Mouse (Mus musculus): Measurements from ENCODE around the gene Sfxn2.
A peak's percentile ranks its signal among the peaks of the same experiment; 100 is the strongest.

Gene Sfxn2

DNA sequence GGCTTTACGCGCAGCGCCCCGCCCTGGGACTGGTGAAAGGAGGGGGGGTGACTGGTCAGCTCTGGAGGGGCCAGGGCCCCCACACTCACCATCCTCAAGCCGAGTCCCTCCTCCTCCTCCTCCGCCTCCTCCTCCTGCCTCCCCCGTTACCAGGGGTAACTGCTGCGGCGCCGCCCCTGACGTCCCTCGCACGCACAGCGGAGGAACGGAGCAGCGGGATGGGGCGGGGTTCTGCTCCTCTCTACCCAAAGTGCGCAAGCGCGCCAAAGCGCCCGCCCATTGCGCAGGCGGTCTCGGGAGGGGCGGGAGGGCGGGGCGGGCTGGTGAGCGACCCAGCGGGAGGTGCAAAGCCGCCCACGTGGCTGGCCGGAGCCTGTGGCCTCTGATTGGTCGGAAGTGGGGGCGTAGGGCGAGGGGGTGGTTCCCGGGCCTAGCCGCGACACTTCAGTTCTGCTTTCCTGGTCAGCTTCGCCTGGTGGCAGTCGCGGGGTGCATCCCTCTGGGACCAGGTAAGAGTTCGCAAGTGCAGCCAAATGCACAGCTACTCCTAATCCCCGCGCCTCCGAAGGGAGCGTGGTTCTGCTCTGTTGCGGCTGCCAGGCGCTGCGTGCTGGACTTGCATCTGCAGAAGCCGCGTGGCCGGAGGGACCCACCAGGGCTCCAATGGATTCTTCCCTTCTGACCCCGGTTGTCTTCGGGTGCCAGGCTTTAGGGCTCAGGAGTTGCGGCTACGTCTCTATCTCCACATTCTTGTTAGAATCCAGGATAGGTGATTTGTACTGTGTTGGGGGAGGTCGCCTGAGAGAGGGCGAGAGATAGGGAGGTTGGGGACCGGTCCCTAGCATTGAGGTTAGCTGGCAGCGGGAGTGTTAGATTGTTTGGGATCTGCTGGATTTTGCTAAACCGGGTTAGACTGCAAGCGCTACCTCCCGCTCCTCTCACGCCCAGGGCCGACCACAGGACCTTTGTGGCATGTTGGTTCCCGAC lies at the start of gene Sfxn2, which contains the start of gene Arl3:
TSS of gene Sfxn2 (plus strand) at position 415 of the 987 bp plus-strand sequence.
TSS of gene Arl3 (minus strand) at position 248 of the 987 bp plus-strand sequence.
- DNase-seq (ENCODE audit: low read depth, low spot score), result peak; percentile 98

DNA sequence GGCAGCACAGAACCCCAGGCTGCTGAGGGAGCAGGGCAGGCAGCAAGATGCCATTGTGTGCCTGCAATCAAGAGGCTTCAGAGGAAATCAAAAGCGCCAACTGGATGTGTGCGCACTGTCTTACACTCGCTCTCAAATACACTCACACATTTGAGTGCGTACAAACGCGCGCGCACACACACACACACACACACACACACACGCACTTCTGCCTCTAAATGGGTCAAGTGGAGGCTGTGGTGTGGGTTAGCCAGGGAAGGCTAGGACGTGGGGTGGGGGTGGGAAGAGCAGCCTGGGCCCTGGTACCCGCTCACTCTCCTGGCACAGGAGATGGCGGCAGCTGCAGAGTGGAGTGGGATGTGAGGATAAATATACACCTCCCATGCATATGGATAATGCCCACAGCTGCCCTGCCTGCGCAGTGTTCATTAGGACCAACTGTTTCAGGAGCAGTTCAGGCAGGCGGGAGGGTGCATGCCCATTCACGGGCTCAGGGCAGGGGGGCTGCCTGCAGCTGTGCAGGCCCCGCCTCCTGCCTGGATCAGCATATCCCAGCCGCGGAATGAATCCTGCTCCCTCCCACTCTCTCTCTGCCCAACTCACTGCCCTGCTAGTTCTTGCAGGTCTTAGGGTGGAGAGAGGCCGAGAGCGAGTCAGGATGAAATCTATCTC lies 49.5 kb upstream of the Sfxn2 start:
- DNase-seq (ENCODE audit: low read depth, low spot score), result no peak

DNA sequence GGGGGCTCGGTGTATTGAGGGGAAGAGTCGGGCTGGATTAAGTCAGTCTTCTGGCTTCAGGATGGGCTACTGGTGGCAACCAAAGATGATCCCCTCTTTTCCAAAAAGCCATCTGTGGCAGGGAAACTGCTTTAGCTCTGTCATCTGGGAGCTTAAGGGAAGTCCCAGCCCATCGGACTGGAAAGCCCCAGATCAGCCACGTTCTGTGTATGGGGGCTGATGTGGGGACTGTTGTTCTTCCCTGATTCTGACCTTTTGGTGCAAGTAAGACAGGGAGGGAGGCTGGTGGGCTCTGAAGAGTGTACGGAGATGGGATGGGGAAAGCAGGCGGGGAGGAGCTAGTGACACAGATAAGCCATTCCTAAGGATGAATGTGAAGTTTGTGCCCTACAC lies 49.0 kb upstream of the Sfxn2 start:
- DNase-seq (ENCODE audit: low read depth, low spot score), result no peak

DNA sequence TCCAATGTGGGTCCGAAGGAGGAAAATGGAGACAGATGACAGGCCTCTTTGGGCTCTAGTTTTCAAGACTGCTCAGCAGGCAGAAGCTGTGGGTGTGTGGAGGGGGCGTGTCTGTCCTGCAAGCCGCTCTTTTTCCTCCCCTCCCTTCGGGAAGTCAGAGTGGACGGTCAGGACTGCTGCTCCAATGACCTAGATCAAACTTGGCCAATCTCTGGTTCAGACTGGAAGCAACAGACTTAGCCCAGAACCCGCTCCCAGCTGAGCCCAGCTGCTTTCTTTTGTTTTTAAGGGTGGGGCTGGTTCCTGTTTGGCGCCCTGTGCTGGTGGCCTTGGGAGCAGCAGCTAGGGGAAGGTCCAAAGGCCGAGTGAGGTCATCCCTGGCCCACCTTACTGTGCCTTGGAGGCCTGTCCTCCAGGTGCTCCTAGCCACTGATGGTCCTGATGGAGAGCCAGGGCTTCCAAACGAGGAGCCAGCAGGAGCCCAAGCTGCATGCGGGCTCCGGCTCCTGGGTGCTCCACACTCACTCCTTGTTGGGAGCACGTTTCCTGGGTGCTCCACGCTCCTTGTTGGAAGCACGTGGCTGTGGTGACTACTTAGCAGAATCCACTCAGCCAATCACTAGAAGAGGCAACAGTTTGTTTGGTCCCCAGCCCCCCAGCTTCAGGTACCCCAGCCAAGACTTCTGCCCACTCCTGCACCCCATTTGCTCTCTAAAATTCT lies 48.4 kb upstream of the Sfxn2 start:
- no peak for DNase-seq (ENCODE audit: low read depth, low spot score)

DNA sequence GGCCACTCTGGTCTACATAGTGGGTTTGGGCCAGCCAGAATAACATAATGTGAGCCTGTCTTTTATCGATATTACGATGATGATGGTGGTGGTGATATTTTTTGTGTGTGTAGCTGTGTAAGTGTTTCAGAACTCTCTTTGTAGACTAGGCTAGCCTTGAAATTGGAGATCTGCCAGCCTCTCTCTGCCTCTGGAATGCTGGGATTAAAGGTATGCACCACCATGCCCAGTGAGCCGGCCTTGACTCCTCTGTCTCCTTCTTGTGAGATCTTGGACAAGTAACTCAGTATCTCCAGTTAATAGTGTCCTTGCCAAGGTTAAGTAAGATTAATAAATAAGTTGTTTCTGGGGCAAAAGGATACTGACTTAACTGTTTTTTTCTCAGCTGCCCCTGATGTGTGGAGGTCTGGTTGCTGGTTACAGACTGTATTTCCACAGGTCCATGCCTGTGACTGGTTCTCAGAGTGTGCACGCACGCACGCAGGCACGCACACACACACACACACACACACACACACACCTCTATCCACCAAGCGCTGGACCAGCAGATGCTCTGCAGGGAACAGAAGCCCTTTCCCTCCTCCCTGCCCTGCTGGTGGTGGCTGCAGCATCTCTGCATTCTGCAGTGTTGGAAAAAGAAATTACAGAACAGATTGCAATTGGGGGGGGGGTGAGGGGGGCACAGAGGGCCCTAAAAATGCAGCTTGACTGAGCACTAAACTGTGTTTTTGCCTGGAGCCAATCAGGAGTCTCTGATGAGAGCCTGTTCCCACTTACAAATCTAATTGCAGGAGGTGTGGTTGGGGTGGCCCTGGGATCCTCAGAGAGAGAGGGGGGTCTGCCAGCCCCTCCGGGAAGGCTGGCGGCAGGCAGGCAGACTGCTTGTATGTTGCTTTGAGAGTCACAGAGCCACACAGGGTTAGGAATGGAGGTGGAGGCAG lies 47.2 kb upstream of the Sfxn2 start:
- no peak for DNase-seq (ENCODE audit: low read depth, low spot score)

DNA sequence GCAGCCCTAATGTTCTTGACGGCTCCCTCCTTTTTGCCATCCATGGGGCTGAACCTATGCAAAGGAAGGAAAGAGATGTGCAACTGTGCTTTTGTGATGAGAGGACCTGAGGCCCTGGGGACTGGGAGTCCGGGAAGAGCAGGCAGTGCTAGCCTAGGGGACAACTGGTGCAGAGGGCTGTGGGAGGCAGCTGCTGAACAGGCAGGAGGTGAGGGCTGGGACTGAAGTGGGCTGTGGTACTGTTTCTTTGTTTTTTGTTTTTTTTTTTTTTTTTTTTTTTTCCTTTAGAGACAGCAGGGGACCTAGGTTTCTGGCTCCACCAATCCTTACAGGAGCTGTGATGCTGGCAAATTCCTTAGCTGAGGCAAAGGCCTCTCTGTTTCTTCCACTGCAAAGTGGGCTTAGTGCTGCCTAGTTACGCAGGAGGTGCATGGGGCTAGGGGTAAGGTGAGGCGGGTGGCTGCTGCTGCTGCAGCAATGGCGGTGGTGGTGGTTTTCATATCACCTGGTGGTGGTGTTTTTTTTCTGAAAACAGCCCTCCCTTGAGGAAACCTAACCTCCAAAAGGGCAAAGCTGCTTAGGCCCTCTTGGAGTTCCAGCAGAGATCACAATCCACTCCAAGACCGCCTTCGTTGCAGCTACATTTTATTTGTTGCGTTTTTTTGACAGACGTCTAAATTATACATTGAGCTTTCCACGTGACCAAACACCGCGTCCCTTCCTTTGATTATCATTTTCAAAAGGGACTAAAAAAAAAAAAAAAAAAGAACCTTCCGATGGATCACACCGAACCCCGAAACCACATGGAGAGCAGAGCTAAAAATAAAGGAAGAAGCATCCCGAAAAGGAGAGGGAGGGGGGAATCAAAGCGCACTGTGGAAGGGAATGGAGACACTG lies 45.3 kb upstream of the Sfxn2 start:
- no peak for DNase-seq (ENCODE audit: low read depth, low spot score)

DNA sequence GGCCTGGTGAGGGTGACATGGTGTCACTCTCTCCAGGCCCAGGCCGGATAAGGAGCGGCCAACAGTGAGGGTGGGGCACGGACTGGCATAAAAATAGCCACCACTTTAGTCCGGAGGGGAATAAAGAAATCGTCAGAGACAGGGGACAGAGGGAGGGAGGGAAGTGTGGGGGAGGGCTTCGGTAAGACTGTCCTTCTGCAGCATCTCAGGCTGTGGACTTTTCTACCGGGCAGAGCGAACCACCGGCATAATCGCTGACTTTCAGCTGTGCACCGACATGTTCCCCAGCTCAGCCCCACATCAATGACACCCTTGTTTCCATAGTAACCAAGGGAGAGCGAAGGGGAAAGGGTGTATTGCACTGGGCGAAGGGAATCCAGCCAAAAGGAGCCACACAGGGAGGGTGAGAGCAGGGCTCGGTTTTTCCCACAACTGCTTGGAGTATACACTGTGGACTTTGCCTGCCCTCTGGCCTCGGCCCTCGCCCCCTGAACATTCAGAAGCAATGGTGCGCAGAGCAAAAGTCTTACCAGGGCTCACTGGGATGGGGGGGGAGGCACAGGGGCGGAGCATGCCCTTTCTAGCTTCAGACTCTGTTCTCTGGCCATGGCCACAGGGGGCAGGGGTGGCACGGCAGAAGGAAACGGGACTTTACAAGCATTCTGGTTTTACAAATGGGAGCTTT lies 44.5 kb upstream of the Sfxn2 start:
- DNase-seq (ENCODE audit: low read depth, low spot score), result no peak

DNA sequence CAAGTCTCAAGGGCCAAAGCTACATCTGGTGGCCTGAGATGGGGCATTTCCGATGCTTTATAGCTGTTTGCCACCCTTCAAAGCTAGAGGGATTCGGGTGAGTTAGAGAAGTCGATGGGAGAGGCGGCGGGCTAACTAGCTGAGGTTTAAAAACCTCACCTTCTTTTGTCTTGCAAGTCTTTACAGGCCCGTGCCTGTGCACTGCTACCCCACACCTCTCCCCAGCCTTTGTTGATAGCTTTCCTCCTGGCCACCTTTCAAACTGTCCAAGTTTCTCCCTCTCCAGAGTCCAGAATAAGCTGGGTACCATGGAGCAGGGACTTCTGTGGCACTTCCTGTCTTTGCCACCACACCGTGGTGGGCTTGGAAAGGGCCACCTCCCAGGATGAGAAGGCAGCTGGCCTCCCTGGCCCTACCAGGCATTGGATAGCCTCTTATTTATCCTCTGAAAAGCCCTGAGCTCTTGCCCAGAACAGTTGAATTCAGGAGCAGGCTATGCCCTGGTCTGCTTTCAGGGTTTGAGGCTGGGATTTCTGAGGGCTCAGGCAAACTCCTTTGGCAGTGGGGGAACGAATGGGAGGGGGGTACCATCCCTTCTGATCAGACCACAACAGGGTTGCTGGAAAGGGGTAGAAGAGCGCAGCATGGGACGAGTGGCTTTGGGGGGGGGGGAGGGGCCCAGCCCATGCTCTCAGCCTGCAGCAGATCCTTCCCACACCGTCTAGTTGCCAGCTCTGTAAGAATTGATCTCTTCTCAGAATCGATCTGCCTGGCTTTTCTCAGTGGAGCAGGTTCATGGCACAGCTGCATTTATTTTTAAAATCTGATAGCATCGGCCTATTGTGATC lies 43.3 kb upstream of the Sfxn2 start:
- peak; percentile 41 for DNase-seq (ENCODE audit: low read depth, low spot score)

DNA sequence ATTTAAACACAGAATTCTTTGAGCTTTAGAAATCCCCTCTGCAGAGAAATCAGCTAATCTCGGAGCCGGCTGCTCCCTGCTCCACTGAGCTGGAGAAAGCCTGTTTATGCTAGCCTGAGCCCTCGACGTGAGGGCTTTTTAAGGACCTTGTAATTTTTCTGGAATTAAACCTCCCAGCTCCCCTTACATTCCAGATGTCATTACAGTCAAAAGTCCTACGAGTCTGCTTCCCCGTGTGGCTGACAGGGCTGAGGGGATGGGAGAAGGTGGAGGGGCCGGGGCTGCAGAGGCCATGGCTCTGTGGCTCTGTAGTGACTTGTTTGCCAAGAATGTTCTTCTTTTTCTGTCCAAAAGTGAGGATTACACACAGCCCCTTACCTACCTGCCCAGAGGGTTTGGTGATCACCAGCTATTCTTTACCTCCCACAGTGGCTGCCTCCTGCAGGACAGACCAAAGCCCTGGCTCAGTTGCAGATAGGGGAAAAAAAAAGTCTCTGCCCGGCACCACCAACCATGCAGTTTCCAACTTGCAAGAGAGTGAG lies 42.6 kb upstream of the Sfxn2 start:
- peak; percentile 71 for DNase-seq (ENCODE audit: low read depth, low spot score)

DNA sequence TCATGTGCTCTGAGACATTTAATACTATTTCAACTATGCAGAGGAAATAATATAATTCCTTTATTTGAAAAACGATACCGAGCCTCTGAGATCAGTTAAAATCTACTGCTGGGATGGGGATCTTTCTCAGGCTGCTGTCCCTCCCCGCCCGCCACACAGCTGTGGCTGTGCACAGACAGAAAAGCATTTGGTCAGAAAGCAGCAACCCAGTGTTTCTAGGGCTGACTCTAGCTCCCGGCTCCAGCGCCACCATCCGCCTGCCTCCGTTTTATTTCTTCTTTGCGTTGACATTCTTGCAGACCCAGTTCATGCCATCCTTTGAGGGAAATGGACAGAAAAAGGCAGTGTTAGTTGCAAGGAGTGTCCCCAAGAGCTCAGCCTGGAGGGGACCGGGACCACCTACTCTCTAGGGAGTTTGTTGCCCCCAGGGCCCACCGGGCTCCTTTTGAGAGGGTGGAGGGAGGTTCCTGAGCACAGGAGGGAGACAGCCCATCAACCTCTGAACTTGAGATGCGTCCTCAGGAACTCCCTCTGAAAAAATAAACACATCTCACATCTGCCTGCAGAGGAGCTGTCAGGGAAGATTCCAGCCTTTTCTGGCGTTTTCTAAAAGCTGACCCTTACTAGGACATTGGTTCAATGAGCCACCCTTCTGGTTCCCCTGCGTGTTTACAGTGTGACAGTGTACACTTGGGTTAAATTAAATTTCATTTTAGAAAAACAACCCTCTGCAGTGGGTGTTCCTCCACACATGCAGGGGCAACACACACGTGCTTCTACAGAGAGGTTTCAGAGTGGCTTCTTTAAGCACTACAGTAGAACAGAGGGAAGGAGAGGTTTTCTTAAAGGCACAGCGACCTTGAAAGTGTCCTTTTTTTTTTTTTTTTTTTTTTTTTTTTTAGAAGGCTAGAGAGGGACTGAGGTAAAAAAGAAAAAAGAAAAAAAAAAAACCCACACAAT lies 41.8 kb upstream of the Sfxn2 start:
- peak; percentile 73 for DNase-seq (ENCODE audit: low read depth, low spot score)

DNA sequence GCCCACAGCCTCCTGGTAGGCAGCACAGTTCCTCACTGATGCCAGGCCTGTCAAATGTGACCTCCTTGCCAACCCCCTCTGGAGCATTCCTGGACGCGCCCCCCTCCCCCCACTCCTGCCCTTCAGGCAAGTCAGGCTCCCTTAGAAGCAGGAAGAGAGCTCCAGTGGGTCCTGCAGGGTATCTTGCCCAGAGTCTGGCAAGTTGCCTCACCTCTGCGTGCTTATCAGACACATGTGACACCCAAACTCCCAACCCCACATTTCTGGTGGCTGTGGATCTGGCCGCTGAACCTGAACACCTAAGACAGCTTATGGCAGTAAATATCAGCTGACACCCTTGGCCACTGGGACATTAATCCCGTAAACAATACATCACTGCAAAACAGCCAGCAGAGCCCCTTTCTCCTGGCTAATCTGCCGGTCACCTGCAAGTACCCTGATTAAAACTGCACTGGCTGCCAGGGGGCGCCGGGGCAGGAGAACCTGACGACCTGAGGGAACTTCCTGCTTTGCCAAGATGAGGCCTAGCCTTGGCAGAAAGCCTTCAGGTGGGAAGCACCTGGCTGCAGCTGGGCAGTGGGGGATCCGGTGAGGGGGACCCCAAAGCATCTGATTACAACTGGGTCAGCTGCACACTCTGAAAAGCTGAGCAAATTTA lies 41.0 kb upstream of the Sfxn2 start:
- peak; percentile 55 for DNase-seq (ENCODE audit: low read depth, low spot score)

DNA sequence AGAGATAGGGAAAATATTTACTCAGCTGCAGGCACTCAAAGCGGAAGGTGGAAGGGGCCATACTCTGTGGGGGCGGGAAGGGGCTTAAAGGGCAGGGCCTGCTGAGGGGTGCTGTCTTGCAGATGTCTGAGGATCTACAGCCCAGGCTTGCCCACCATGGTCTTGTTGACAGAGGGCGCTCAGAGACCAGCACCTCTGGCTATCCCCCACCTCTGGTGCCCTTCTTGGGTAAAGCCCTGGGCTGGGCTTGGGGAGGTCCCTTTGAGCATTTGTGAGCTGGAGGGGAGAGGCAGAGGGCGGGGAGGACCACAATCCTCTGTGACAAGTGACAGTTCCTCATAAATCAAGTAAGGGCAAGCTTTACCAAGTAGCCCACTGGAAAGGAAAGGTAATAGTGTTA lies 40.1 kb upstream of the Sfxn2 start:
- DNase-seq (ENCODE audit: low read depth, low spot score), result peak; percentile 78

DNA sequence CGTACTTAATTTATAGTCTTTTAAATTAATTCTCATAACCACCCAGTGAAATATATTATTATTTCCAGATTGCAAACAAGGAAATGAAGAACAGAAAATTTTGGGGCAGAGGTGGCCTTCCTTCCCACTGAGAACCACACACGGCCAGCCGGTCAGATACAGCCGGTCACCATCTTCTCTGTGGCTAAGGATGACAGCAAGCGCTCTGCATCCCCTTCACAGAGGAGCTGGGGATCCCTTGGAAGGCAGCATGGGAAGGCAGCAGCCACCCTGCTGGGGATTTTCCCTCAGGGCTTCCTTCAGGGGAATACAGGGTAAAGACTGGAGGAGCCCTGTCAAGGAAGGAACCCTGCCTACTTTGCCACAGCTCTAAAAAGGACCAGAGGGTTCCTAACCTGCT lies 39.6 kb upstream of the Sfxn2 start:
- no peak for DNase-seq (ENCODE audit: low read depth, low spot score)

DNA sequence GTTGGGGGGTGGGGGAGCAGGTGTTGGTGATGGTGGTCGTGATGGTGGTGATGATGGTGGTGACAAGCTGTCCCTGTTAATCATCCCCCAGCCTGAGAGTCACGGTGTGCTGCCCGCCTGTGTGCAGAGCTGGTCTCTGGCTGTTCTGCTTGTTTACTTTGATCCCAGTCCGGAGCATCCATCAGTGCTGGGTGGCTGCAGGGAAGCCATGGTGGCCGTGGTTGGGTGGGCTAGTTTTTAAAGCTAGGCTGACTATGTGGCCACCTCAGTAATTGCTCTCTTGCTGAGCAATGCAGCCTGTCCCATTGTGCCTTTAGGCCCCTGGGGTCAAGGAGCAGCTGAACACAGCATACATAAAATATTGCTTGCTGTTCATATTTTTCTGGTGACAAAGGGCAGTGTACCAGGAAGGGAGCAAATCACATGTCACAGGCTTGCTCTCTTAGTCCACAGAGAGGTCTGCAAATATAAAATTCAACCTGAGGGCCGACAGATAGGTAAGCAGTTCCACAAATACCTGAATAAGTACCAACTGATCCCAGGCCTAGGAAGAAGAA lies 38.5 kb upstream of the Sfxn2 start:
- no peak for DNase-seq (ENCODE audit: low read depth, low spot score)

DNA sequence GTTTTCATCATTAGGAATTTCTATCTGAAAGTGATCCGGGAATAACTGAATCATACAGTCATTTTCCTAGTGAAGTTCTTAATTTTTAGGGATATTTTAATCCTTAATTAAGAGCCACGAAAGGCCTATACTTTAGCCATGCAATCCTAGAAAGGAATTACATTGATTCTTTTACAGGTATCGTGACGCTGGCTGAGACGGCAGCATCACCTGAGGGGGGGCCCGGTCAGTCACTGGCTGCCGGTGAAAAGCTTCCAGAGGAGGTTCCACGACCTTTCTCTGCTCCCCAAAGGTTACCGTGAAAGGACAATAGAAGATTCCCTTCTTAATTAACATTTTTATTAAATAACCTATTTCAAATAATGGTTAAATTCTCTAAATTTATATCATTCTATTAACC lies 35.8 kb upstream of the Sfxn2 start:
- no peak for DNase-seq (ENCODE audit: low read depth, low spot score)

DNA sequence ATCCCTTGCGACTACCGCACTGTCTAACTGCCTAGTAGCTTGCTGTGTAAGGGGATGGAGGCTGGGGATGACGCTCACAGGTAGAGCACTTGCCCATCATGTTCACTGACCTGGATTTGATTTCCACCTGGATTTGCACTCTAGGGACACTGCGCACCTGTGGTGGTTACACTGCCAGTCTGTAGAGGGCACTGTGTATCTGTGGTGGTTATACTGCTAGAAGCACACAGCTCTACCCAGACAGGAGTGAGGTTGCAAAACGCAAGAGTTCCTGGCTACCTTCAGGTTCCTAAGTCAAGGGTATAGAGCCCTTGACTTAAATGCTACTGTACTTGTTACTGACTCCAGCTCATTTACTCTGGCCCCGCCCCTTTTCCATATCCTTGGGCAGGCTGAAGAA lies 35.0 kb upstream of the Sfxn2 start:
- DNase-seq (ENCODE audit: low read depth, low spot score), result peak; percentile 42

Data from A20 (cell line).